Mouse (Mus musculus) heart, adult 2 months (tissue): ENCODE results near the gene Gfra1.

Experiments used
- CTCF ChIP-seq: fragments of 200-600 bp; IDR thresholded peaks from 2 replicates; pipeline ENCODE4 v1.8.1; 2022; ENCODE audit warnings: antibody characterized with exemption, mild to moderate bottlenecking, moderate library complexity
- POLR2A ChIP-seq: fragments of 200-500 bp; IDR thresholded peaks from 2 replicates; pipeline ENCODE4 v1.6.1; 2011; ENCODE audit warnings: mild to moderate bottlenecking, low read depth, low read length, control low read depth; ENCODE audit not compliant: insufficient read depth

DNA sequence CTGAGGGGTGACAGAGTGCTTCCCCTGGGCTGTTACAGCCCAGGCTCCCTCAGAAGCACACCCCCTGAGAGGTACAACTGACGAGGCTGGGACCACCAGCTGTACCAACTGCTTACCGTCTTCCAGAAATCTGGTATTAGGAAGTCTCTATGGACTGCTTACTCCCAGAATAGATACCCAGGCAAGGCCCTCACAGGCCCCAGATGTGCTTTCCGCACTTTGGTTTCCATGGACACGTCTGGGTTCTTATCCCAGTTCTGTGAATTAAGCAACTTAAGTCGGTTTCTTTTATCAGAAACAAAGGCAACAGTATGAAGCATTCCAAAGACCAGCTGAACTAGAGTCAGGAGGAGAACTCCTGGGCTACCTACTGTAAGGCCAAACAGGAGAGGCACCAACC, 126.4 kb downstream of the Gfra1 start:
- TF ChIP-seq CTCF (no peak), POLR2A (no peak)
